Mouse (Mus musculus) liver, adult 2 months (tissue): ENCODE measurements around the gene Pla2g15. TPM values are rescaled to one million over a fixed set of nuclear protein-coding genes. Genes with fewer than 3 reads are reported as not detected.

Experiments used
- DNase-seq: peaks from one replicate; pipeline ENCODE4 v3.0.0-alpha.2; 2011; ENCODE audit warnings: low read depth, low spot score; ENCODE audit errors: extremely low read depth
- H3K27ac ChIP-seq: fragments of 200-500 bp; replicated peaks from 2 replicates; pipeline ENCODE4 v1.5.1; 2012; ENCODE audit warnings: low read depth, mild to moderate bottlenecking, control low read depth, inconsistent platforms, low read length; ENCODE audit not compliant: insufficient read depth
- H3K27me3 ChIP-seq: fragments of 200-500 bp; 2 replicates; pipeline ENCODE4 v1.6.1; 2012; ENCODE audit warnings: mild to moderate bottlenecking, moderate library complexity, low read length, inconsistent platforms; ENCODE audit not compliant: control insufficient read depth, insufficient read depth
- H3K36me3 ChIP-seq: fragments of 200-500 bp; 2 replicates; pipeline ENCODE4 v1.6.1; 2012; ENCODE audit warnings: low read length, inconsistent platforms; ENCODE audit not compliant: control insufficient read depth, insufficient read depth
- H3K4me1 ChIP-seq: fragments of 200-500 bp; 2 replicates; pipeline ENCODE4 v1.6.1; 2011; ENCODE audit warnings: low read length; ENCODE audit not compliant: control insufficient read depth, insufficient read depth
- H3K4me3 ChIP-seq: fragments of 200-500 bp; 2 replicates; pipeline ENCODE4 v1.5.1; 2011; ENCODE audit warnings: low read depth, mild to moderate bottlenecking, control low read depth, low read length, moderate library complexity; ENCODE audit not compliant: insufficient read depth
- H3K79me2 ChIP-seq: fragments of 200-500 bp; 2 replicates; pipeline ENCODE4 v1.6.1; 2012; ENCODE audit warnings: inconsistent platforms, mild to moderate bottlenecking, low read length, moderate library complexity; ENCODE audit not compliant: control insufficient read depth, insufficient read depth
- H3K9ac ChIP-seq: fragments of 200-500 bp; 2 replicates; pipeline ENCODE4 v1.6.1; 2012; ENCODE audit warnings: low read depth, mild to moderate bottlenecking, control low read depth, inconsistent platforms, low read length
- CTCF ChIP-seq: fragments of 200-500 bp; IDR thresholded peaks from 2 replicates; pipeline ENCODE4 v1.5.1; 2011; ENCODE audit warnings: low read depth, low read length, control low read depth
- POLR2A ChIP-seq: fragments of 200-500 bp; IDR thresholded peaks from 2 replicates; pipeline ENCODE4 v1.6.1; 2011; ENCODE audit warnings: low read length, control low read depth; ENCODE audit not compliant: insufficient read depth; ENCODE audit errors: extremely low read depth
- WGBS: fragments of 180-500 bp; shearing (Covaris S2); methylation state at CpG from one replicate; pipeline ENCODE4 v1.1.7; 2018; 5-methylcytosine and 5-hydroxymethylcytosine counted together
- polyA plus RNA-seq: library from polyadenylated mRNA; depleted of rRNA; stranded (reverse); fragments of >200 nt; gene quantifications from 2 replicates; pipeline ENCODE4 v1.2.3, GENCODE M21; 2012; rRNA removed
- total RNA-seq: library from RNA; depleted of rRNA; stranded (reverse); fragments of >200 nt; gene quantifications from 2 replicates; pipeline ENCODE4 v1.2.3, GENCODE M21; 2014; rRNA removed

The Pla2g15 gene
- total RNA-seq: 11.3 and 12.5 TPM in 2 replicates
- polyA plus RNA-seq: 8.7 and 10.6 TPM in 2 replicates

DNA sequence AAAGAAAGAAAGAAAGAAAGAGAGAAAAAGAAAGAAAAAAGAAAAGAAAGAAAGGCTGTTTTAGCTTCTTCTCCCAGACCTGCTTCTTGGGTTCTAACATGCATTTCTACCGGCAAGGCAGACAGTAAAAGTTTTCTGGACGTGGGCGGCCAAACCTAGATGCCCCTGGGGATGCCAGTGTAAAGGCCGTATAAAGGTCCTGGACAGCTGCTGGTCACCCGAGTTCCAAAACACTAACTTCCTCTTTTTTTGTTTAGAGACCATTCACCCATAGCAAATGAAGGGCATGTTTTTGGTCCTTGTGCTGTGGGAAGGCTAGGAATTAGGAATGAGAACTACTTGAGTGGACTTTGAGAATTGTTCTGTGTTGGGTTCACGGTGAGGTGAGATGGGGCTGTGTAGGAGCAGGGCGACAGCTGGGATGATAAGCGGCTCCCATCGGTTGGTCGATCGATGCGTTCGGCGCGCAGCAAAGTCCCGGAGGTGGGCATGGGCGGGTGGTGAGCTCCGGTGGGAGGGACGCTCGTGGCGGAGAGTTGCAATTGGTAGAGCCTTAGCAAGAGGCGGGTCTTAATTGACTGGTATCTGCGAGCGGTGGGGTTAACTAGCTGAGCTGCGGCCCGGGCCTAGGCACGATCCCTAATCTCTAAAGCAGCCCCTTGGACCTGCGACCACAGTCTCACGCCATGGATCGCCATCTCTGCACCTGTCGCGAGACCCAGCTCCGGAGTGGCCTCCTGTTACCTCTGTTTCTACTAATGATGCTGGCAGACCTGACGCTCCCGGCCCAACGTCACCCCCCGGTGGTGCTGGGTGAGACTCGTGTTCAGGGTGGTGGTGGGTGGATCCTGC is at the start of gene Pla2g15:
Pla2g15 (plus strand) TSS at position 599 of the 852 bp plus-strand sequence.
- DNase-seq: peak; percentile 91
- H3K27ac ChIP-seq: peak within 1 kb of the TSS; percentile 87
- peak within 1 kb of the TSS; percentile 80 for H3K4me3 ChIP-seq
- peak within 1 kb of the TSS; percentile 82 for H3K9ac ChIP-seq
- TF ChIP-seq POLR2A: peak; percentile 54; the same call in 1 of the 2 replicates
- TF ChIP-seq CTCF: no peak
- H3K36me3 ChIP-seq: peaks cover 2% of the 10 kb centered on the region; the same call in 1 of the 2 replicates
- peaks cover 13% of the 10 kb centered on the region for H3K4me1 ChIP-seq
- WGBS: under 1% methylated on average over 38 of the region's 38 CpGs
- H3K79me2 ChIP-seq: no peaks in the 10 kb centered on the region
- H3K27me3 ChIP-seq: no peaks in the 10 kb centered on the region

DNA sequence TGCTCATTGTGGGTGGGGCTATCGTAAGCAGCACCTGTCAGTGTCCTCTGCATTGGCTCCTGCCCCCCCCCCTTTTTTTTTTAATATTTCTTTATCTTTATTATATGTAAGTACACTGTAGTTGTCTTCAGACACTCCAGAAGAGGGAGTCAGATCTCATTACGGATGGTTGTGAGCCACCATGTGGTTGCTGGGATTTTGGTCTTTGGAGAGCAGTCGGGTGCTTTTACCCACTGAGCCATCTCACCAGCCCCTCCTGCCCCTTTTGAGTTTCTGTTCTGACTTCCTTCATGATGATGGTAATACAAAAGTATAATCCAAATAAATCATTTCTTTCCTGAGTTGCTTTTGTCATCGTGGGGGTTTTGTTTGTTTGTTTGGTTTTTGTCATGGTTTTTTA is 47.9 kb upstream of the Pla2g15 start:
- 93% methylated on average over 4 of the region's 4 CpGs for WGBS
- Histone ChIP-seq H3K27me3 (no peaks in the 10 kb centered on the region), H3K4me3 (no peak overlapping the region), H3K36me3 (peaks cover 27% of the 10 kb centered on the region), H3K79me2 (no peaks in the 10 kb centered on the region; the same call in 1 of the 2 replicates), H3K27ac (no peak overlapping the region), H3K4me1 (peaks cover 3% of the 10 kb centered on the region), H3K9ac (no peak overlapping the region)
- no peak for DNase-seq
- no peak for TF ChIP-seq POLR2A
- no peak for TF ChIP-seq CTCF

DNA sequence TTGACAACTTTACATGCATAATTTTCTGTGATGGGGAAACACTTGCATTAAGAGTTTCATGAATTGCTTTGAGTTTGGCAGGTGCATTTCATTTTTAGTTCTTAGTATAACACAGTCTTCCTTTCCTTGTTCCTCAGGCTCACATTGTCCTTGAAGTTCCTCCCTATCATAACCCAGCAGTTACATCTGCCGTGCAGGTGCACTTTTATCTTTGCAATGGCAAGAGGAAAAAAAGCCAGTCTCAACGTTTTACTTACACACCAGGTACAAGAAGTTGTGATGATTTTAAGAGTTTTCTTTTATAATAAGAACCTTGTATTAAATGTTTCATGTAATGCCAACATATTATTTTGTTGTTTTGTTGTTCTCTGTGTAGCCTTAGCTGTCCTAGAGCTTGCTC is 46.3 kb upstream of the Pla2g15 start:
- DNase-seq: no peak
- Histone ChIP-seq H3K79me2 (peaks cover 4% of the 10 kb centered on the region; the same call in 1 of the 2 replicates), H3K4me1 (peaks cover 3% of the 10 kb centered on the region), H3K36me3 (peaks cover 35% of the 10 kb centered on the region), H3K4me3 (no peak overlapping the region), H3K27ac (no peak overlapping the region), H3K27me3 (no peaks in the 10 kb centered on the region), H3K9ac (no peak overlapping the region)
- WGBS: 87% methylated on average over 2 of the region's 2 CpGs
- no peak for TF ChIP-seq CTCF
- no peak for TF ChIP-seq POLR2A

DNA sequence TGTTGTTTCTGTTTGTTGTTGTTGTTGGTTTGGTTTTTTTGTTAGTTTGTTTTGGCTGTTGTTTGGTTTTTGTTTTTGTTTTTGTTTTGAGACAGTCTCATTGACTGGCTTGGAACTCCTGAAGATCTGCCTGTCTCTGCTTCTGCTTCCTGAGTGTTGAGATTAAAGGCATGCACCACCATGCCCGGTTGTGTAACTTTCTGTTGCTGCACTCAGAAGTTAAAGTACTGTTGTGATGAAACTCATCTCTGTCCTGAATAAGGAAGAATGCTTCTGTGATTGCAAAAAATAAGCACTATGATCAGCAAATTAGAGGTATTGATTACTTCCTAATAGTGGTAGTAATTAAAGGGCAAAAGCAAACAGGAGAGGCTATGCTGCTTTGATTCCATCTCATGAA is 44.0 kb upstream of the Pla2g15 start:
- H3K27ac ChIP-seq: no peak overlapping the region; the same call in 1 of the 2 replicates
- TF ChIP-seq CTCF (no peak), POLR2A (no peak)
- peak; percentile 64 for DNase-seq
- WGBS: 10% methylated on average over 1 of the region's 1 CpGs
- peaks cover 4% of the 10 kb centered on the region; the same call in 1 of the 2 replicates for H3K79me2 ChIP-seq
- H3K9ac ChIP-seq: no peak overlapping the region
- H3K4me3 ChIP-seq: no peak overlapping the region
- H3K4me1 ChIP-seq: peaks cover 3% of the 10 kb centered on the region
- H3K27me3 ChIP-seq: no peaks in the 10 kb centered on the region
- H3K36me3 ChIP-seq: peaks cover 38% of the 10 kb centered on the region

DNA sequence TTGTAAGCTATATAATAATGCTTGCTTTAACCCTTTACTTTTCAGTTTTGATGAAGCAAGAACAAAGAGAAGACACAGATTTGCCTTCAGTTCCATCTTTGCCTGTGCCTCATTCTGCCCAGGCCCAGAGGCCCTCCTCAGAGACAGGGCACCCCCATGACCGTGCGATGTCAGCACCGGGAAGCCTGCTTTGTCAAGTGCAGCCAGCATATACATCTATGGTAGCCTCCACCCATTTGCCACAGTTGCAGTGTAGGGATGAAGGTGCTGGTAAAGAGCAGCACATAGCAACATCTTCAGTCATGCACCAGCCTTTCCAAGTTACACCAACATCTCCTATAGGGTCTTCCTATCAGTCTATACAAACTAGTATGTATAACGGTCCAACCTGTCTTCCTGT is 42.1 kb upstream of the Pla2g15 start:
- peaks cover 6% of the 10 kb centered on the region; the same call in 1 of the 2 replicates for H3K79me2 ChIP-seq
- H3K9ac ChIP-seq: no peak overlapping the region
- no peak for TF ChIP-seq POLR2A
- no peak for TF ChIP-seq CTCF
- H3K4me1 ChIP-seq: peaks cover 3% of the 10 kb centered on the region
- no peaks in the 10 kb centered on the region for H3K27me3 ChIP-seq
- no peak overlapping the region for H3K27ac ChIP-seq
- no peak overlapping the region for H3K4me3 ChIP-seq
- no peak for DNase-seq
- H3K36me3 ChIP-seq: peaks cover 33% of the 10 kb centered on the region
- WGBS: 97% methylated on average over 4 of the region's 4 CpGs
